Mouse (Mus musculus) erythroblast, embryonic 14.5 days (primary cell): ENCODE results near the gene Nbas.

ENCODE experiments used
- GATA1 ChIP-seq: IDR thresholded peaks from 2 replicates; pipeline ENCODE4 v1.6.1; 2012; ENCODE audit warnings: low read length, inconsistent platforms, mixed read lengths
- TAL1 ChIP-seq: IDR thresholded peaks from 3 replicates; pipeline ENCODE4 v1.6.1; 2012; ENCODE audit warnings: low read length, inconsistent platforms, mixed read lengths

DNA sequence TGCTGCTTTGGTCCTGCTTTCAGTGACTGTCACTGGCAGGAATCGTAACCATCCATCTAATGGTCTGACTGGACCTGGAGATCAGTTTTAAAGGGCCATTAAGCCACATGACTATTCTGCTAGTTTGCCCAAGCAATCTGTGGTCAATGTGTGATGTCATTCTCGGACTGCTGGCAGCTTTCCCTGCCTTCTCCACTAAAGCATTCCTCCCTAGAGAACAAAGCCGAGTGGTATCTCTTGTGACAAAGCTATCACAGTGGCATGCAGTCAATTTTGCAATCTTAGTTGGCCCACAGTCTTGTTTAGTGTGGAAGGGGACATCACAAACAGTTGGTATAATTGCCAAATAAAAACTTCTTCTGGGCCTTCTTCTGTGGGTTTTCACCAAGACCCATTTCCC lies 13.9 kb upstream of the Nbas start:
- TF ChIP-seq TAL1 (no peak), GATA1 (no peak)
